Mouse (Mus musculus) cerebellum, postnatal 4 days (tissue): ENCODE measurements at regions not wholly inside any gene's neighbourhood (a gene's known extent, or its start where the extent isn't known, plus 50 kb on each side); places are given as distances from the start of the nearest gene placed in this dataset.

Experiments
- DNase-seq, 2 experiments: peaks; one replicate each; pipeline ENCODE4 v3.0.0; 2022; ENCODE audit warnings: low spot score in 2 of 2, mixed read lengths in 1 of 2

DNA sequence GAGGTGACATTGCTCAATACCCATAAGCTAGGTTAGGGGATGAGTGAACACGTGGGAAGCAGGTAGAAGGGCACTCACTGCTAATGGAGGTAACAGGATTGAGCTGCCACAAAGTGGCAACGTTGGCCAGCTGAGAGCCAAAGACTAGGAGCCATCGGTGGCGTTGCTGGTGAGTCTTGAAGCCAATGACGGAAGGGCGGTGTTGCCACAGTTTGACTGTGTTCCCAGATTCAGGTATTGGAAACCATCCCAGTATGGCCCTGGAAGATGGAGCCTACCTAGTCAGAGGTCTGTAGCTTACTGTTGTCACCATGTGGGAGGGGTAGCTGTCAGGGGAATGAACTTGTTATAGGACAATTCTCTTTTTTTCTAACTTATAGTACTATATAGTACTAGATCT, 158.4 kb downstream of the Ly86 start:
- no peak for DNase-seq

DNA sequence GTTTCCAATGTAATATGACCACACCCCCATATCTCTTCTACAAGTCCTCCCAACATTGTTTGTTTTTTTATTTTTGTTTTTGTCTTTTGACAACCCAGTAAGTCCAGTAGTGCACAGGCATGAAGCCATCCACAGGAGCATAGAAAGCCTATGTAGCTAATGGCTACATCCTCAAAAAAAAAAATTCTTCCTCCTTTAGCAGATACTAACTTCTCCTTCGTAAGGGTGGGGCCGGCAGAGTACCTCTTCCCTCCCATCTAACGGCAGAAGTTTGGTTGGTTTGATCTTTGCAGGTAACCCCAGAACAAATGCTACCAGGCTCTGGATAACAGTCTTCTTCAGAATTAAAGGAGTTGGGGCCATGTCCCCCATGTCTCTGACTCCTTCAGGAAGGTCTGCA, 158.9 kb downstream of the Ly86 start:
- no peak for DNase-seq

DNA sequence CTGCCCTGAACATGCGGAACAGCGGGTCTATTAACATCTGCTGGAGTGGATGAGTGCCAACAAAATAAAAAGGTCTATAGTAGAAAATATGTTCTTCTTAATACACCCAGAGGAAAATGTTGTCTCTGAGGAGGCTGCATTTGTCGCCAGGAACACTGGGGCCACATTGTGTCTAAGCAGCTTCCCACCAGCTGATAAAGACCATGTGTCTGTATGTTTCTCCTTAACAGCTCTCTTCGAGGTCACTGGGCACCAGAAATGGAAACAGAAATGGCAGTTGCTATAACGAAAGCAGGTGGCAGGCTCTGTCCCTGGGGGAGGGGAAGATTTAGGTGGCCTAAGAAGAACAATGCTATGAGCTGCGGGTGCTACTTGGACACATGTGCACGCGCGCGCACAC, 159.4 kb downstream of the Ly86 start:
- DNase-seq = no peak

DNA sequence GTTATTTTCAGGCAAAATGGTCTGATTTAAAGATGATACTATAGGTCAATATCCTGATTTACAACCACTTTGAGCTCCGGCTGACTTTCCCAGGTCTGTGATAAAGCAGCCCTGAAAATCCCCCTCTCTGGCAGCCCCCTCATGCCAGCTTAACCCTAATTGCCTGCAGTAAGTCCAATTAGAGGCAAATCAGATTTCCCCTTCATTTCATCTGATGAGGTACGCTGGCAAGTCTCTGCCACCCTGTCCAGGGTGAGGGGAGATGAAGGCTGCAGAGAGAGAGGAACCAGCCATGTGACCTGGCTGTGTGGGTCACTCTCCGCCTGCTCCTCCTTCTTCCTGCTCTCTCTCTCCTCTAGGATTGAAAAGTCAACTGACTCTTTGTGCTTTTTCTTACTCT, 160.6 kb downstream of the Ly86 start:
- DNase-seq = no peak

DNA sequence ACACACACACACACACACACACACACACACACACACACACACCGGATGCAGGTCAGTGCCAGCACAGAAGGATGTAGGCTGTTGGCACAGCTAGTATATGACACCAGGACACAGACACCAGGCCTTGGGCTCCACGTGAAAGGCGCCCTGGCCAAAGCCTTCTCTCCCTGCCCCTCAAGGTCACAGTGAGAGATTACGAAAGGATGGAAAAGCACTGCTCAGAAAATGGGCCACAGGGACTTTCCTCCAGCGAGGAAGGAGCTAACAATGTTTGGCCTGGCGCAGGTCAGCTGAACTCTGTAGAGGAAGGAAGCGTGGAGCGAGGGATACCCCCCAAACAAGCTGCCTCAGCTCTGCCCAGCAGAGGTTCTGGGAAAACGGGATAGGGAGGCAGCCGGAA, 161.0 kb downstream of the Ly86 start:
- no peak for DNase-seq

DNA sequence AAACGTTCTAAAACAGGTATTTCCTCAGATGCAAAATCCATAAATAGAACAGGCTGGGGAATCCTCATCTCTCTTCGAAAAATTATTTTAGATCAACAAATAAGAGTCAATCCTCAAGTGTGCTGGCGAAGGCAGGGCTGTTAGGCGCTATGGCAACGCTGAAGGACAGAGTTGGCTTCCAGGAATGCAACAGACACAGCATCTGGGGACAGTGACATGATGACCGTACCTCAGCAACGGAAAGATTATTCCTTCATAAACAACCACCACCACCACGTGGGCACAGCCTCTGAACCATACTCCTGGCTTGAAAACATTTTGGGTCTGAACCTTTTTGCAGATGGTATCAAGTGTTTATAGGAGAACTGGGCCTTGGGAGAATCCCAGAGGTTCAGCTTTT, 161.7 kb downstream of the Ly86 start:
- DNase-seq = no peak

DNA sequence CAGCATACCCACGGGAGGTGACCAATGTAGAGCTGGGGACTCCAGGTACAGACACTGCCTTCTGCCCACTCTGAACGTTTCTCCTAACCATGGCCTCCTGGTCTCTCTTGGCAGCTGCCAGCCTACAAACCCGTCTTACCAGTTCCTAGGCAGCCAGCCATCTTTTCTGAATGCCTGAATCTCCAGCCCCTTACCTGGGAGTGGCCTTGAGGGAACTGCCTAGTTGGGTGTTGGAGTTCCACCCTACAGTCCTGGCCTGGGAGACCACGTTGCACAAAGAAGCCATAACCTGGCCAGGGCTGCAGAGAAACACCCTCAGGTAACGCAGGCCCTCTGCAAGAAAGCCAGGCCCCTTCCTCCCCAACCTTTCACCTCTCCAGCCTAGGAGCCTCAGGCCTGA, 162.1 kb downstream of the Ly86 start:
- no peak for DNase-seq

DNA sequence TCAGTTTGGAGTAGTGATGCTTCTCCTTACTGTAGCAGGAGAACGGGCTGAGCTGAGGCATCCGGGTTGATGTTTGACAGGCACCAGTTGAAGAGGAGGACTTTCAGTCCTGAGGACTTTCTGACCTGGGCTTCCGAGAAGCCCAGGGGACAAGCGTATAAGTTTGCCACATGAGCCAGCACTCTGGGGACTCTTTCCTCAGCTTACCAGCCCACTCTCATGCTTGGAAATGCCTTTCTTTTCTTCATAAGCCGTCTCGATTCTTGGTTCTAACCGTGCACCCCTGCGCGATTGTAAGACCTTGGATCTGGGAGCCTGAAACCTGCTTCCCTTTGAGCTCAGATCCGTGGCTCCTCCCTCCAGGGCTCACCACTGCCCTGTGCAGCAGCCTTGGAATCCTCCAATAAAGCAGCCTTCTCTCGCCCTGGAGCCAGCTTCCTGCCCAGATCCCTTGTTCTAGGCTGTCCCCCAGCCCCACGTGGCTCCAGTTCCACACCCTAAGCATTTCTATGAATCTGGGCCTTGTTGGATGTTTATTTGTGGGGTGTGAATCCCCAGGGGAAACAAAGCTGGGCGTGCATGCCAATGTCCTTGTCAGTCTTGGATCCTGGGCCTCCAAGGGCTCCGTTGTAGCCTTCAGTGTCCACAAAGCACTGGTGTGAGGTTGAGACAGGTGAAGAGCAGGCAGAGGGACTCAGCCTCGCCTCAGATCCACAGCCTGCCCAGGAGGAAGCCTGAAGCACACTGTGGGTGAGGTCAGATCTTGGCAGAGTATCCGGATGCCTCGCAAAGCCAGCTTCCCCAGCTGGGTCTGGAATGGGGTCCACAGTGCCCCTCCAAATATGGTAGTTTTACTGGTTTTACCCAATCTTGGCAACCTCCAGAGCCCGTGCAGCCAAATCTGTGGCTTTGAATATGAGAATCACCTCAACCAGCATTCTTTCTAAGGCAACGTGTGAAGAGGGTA, 163.7 kb downstream of the Ly86 start:
- DNase-seq = peak in 1 of 2 experiments; percentile 48

DNA sequence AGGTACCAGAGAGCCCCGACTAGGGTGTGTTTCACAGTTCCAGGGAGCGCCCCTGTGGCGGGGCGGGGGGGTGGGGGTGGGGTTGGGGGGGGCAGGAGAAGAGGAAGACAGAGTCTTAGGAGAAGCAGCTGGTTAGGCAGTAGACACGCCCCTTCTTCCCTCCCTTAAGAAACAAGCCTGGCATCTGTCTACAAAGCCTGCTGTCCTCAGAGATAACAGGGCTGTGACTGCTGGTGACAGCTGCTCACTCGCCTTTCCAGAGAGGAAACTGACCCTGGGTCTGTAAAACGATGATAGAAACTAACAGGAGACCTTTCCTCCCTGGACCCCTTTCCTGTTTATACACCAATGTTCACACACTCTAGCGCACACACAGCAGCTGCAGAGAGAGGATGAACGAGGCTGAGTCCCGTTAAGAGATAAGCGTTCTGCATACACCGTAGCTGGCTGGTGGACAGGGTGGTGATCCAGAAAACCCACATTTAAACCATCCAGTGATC, 164.4 kb downstream of the Ly86 start:
- no peak for DNase-seq

DNA sequence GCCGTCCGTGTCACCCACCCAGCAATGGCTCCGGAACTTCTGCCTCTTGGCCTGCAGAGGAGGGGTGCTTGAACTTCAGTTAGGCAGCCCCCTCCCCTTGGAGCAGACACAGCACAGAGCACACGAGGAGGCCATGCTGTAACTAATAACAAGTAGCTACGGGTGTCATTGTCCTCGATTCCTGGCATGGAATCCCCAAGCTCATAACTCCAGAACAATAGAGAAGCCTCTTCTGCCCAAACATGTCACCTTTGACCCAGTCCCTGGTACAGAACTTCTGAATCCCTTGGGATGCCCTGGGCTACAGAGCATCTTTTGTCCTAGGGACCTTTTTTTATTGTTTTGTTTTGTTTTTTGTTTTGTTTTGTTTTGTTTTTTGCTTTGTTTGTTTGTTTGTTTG, 165.5 kb downstream of the Ly86 start:
- no peak for DNase-seq

DNA sequence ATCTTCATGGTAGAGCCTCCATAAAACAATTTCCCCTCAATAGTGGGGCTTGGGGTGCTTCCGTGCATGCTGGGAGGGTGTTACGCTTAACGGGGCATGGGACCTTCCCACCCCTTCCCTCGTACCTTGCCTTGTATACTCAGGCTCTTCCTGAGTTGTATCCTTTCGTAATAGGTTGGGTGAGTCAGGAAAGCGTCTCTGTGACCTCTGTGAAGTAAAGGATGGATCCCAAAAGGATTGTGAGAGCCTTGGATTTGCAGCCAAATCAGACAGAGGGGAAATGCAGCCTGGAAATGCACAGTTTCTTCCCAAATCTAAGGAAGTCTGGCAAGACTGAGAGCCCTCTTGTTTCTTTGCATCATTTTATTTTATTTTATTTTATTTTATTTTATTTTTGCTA, 166.0 kb downstream of the Ly86 start:
- no peak for DNase-seq

DNA sequence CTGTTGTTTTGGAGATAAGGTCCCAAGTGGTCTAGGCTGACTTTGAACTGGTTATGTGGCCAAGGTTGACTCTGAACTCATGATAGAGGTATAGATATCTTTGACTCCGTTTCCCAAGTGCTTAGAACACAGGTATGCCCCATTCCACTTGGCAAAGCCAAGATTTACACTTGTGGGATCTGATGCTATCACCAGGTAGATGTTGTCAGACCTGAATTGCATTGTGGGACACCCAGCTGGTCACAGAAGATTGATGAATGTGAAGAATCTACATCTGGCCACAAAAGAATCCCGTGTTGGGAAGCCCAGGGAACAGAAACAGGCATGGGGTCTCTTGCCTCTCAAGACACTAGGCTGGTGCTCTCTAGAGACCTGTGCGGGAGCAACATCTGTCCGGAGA, 166.4 kb downstream of the Ly86 start:
- DNase-seq = no peak

DNA sequence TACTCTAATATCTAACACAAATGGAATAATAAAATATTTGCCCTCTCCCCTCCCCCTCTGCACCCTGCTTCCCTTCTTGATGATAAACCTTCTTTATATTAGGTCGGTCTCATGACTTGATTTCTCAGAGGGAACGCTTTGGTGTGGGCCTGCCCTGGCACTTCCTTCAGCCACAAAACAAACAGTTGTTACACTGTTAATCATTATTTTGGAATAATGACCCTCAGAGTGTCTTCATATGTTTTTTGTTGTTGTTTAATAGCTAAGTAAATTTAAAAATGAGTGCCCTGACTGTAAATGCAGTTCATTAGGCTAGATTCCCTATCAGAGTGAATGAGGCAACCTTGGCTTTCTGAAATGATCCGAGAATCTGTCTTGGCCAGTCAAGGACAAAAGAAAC, 167.8 kb downstream of the Ly86 start:
- no peak for DNase-seq

DNA sequence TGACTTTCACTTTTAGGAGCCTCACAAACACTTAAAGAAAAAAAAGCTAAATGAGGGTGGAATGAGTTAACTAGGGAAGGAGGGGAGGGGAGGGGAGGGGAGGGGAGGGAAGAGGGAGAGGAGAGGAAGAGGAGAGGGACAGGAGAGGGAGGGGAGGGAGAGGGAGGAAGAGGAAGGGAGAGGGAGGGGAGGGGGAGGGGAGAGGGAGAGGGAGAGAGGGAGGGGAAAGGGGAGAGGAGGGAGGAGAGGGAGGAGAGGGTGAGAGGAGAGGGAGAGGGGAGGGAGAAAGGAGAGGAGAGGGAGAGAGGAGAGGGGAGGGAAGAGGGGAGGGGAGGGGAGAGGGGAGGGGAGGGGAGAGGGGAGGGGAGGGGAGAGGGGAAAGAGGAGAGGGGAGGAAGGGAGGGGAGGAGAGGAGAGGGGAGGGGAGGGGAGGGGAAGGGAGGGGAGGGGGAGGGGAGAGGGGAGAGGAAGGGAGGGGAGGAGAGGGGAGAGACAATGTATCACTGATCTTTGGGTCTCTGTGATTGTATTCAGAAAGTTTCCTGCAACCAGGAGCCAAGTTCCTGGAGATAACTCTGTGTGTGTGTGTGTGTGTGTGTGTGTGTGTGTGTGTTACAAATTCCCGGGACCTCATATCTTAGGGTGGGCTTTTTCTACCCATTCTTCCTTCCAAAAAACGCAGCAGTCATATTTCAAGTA, 168.3 kb downstream of the Ly86 start:
- DNase-seq = no peak

DNA sequence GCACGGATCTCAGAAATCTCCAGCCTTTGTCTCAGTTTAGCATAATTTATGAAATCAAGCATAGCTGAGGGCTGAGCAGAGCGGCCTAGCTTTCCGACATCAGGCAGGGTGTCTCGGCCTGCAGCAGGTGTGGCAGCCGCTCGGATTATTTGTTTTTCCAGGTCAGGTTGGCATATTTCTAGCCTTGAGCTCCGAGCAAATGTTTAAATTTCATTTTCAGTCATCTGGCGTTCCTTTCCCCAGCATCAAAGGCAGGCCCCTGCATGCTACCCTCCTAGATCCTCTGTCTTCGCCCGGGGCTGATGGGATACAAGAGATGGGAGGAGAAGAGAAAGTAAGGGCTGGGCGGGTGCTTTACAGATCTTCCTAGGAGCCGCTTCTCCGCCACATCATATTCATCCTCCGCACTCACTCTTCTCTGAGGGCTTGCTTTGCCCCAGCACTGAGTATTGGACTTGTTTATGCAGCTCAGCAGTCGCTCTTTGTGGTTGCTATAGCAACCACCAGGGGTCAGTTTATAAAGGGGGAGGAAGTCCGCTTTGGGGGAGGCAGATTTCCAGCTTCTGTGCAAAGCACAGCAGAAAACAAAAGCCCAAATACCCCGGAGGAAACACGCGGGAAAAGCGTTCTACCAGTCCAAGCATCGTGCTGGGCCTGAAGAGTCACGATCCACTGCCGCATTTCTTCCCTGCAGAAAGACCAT, 169.0 kb downstream of the Ly86 start:
- DNase-seq = peak in 1 of 2 experiments; percentile 49

DNA sequence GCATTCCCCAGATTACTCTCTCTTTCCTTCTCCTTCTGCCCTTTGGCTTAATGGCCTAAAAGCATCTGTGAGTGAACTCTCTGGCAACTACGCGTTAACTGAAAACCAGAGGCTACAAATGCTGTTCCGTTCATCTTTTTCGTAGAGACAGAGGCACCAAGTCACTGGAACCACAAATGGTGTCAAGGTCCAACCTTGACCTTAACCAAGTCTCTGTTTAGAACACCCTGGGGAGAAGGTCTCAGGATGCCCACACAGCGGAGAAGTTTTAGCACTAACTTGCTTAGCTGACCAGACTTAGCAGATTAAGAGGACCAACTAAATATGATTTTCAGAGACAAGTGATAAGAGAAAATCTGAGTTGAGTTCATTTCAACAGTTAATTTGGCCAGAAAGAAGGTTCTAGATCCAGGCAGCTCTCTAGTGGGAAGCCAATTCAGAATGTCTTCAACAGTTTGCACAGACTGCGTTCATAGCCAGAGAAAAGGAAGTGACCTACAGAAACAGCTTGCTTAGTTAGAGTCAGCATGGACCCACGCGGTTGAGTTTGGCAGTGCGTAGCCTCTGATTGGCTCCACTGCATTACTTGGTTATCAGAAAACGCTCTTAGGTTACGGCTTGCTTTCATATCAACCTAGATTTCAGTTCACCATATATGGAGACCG, 169.8 kb downstream of the Ly86 start:
- DNase-seq = no peak

DNA sequence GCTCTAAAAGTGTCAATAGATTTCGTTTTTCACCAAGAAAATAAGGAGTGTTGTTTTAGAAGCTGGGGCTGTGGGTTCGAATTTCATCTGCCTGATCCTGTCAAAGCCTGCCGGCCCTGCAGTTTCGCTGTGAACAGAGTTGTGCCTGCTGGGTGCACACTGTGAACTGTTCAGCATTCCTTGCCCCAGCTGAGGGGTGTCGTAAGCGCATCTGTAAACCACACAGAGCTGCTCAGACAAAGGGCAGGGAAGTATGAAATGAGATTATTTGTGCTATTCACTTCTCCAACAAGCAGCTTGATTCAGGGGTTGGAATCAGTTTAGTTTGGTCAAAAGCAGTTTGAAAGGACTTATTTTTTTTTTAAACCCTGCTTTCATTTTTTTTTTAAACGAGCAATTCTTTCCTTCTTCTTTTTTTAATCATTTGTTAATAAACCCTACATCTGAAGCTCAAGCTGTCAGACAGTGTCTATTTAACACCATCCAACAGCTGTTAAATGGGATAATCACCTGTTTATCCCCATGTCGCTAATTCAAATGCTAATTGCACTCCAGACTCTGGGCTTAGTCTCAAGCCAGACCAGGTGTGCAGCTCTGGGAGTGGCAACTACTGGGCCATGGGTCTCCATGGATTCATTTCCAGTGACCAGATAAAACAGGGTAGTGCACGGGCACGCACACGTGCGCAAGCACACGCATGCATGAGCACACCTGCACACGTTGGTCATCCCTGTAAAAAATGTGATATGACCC, 172.2 kb downstream of the Ly86 start:
- no peak for DNase-seq

DNA sequence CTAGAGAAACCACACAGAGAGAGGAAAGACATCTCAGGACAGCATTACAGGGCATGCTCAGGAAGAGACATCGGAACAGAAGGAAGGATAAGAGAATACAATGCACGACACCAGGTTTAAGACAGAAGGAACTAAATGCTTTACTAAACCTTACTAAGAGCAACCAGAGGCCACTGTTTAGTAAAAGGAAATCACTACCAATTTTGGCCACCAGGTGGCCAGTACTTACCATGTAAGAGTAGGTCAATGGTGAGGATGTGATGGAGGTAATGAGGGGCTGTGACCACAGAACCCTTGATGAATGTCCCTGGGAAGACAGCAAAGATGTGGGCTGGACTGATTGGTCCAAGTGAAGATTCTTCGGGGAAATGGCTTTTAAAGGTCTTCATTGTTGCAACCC, 174.9 kb downstream of the Ly86 start:
- DNase-seq = no peak

DNA sequence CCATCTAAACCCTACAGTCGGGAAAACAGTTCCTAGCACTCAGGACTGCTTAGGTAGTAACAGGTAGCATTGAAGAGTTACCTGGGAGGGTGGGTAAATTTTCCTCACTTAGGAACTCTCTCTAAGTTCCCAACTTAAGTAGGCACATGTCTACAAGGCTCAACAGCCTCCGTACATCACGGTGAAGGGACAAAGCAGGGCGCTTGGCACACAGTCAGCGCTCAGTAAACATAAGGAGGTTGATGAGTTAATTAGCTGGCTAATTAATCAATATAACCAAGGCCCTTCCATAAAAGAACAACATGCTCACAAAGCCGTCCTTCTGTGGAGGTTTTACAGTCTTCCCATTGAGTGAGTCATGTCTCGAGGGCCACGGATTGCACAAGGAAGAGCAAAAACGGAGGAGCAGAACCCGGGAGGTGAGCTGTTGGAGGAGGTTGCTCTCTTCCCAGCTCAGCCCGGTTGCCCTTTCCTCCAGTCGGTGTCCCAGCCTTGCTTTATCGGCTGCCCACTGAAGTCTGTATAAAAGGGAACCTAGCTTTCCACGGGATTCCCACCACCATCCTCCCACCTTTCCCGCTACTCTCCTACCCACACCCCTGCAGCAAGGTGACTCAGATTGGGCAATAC, 180.2 kb downstream of the Ly86 start:
- DNase-seq = no peak

DNA sequence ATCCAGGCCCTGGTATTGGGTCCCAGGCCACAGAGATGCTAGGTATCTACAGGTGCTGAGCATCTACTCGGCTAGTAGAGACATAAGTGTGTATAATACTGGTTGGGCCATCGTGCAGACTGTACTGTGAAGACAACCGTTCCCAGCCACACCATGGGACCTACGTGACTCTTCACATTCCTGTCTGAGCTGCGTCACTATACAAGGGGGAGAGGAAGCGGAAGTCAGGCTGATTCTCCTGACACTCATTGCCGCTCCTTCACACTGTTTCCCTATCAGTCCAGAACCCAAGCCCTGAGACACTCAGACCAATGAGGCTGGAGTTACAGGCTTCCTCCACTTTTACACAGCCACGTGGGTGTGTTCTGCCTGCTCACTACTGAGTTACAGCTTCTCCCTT, 181.1 kb downstream of the Ly86 start:
- DNase-seq = no peak

DNA sequence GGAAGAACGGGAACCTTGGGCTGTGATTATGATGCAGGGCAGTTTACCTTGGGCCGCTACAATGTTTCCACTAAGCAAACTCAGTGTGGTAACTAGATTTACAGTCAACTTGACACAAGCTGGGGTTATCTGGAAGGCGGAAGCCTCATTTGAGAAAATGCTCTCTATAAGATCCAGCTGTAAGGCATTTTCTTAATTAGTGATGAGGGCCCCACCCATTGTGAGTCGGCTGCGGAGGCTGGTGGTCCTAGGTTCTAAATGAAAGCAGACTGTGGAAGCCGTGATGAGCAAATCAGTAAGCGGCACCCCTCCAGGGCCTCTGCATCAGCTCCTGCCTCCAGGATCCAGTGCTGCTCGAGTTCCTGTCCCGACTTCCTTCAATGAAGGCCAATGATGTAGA, 183.4 kb downstream of the Ly86 start:
- no peak for DNase-seq
